Comparison of ENCODE assay signal across 19 mouse cellular contexts in the genomic region with DNA sequence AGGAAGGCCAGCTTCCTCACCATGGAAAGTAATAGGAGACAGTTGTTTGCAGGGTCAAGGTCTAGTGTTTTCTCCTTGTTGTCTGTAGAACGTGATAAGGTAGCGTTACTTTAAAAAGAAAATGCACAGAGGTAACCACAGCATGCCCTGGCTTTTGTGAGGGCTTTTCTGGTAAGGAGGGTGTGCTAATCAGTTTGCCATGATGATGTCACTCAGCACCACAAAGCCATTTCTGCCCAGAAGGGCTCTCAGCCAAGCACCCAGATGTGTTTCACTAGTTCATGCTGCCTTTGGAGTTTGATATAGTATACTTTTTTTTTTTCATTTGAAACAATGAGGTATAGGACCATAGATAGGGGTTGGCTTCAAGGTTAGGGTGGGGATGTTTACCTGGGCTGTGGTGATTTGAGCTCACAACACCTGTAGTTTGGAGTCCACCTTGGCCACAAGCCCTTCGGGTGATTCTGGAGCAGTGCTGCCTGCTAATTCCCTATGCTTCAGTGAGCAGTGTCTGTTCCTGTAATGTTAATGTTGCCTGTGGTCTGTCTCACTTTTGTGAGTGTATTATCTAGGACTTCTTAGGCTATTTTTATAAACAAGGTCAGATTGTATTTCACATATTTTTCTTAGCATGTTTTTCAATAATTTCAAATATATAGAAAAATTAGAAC.
A peak's percentile ranks its signal among the peaks of the same experiment; 100 is the strongest.
DNase-seq lines count a peak whose midpoint lies in the region; ATAC-seq lines count a peak whose summit lies in the region.
"Had no signal": no experiment of that assay in that cellular context is flagged by ENCODE, and none has a peak within 500 bp of the region (broad histone marks: within the 10 kb centered on the region; RNA-seq: fewer than 3 reads in every experiment).

No protein-coding gene starts in this region.

- ATAC-seq in megakaryocyte progenitor cell, adult 5-6 weeks (replicated peaks; ENCODE audit: poor library complexity), result peak; percentile 93
- ATAC-seq: lung, postnatal 0 days; midbrain, embryonic 13.5 days; Patski had no signal

- intact Hi-C loops in left cerebral cortex, postnatal 4 days (cut with DNase I), result no loop called here
- intact Hi-C loops in left cerebral cortex, postnatal 36 days (cut with DNase I), result no loop called here

- DNase-seq in left cerebral cortex, postnatal 4 days, result peak; percentile 25
- no peak for DNase-seq in left cerebral cortex, postnatal 36 days (ENCODE audit: low spot score in 2 of 2)
- peak; percentile 37 for DNase-seq in 416B (ENCODE audit: low read depth)
- peak; percentile 12 for DNase-seq in Muller cell, postnatal 12 days (ENCODE audit: inconsistent ontology term)
- DNase-seq in right cerebral cortex, postnatal 14 days, result no peak
- DNase-seq in ovary, adult 18-20 months (ENCODE audit: low spot score), result no peak
- DNase-seq: adrenal gland, postnatal 36 days; cerebellum, adult 11 months; cerebellum, postnatal 36 days; gastrocnemius, postnatal 36 days; heart, postnatal 36 days; kidney, adult 11 months; right cerebral cortex, postnatal 25 days; spleen, adult 18-20 months; thymus, postnatal 14 days had no signal

Comparison
In these comparisons a context has a peak if more than half of its experiments do, and no peak if none do; other contexts are left out.
1. DNase-seq: peak in left cerebral cortex, postnatal 4 days (single experiment), 416B (single experiment) and Muller cell, postnatal 12 days (single experiment); none in left cerebral cortex, postnatal 36 days (0 of 2), right cerebral cortex, postnatal 14 days (single experiment) and ovary, adult 18-20 months (single experiment).